ENCODE assay signal across 8 mouse cellular contexts in the genomic region with DNA sequence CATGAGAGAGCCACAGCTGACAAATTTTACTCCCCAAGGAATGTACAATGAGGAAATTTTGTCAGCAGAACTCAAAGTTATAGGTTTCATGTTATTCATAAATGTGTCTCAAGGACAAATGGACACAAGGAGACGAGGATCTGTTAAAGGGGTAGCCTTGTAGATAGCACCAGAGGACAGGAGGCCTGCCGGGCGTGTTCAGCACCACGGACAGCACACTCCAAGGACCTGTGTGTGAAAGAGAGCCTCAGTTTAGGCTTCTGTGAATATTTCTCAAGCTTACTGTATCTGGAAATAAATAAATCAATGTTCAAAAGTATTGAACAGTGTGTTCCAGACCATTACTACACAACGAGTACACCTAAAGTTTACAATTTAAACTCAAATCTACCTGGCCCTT.
DNase-seq lines count a peak whose midpoint lies in the region; ATAC-seq lines count a peak whose summit lies in the region.

No protein-coding gene starts in this region.

- ATAC-seq in hindbrain, embryonic 14.5 days (ENCODE audit: low FRiP score) = no peak; the same call in 1 of the 2 replicates
- no peak for ATAC-seq in hindbrain, embryonic 12.5 days (ENCODE audit: low FRiP score)
- peak; percentile 79; the same call in 1 of the 2 replicates for ATAC-seq in kidney, embryonic 16.5 days (ENCODE audit: low FRiP score, low TSS enrichment)
- ATAC-seq in inflammation-experienced regulatory T-cells, adult 6 months = no peak

- H3K27ac ChIP-seq in hindbrain, embryonic 14.5 days = no peak overlapping the region
- H3K27ac ChIP-seq in hindbrain, embryonic 12.5 days = no peak overlapping the region
- H3K27ac ChIP-seq in kidney, embryonic 16.5 days (ENCODE audit: low read length) = no peak overlapping the region

- H3K9ac ChIP-seq in hindbrain, embryonic 14.5 days = no peak overlapping the region
- no peak overlapping the region for H3K9ac ChIP-seq in hindbrain, embryonic 12.5 days
- H3K9ac ChIP-seq in kidney, embryonic 16.5 days (replicated peaks; ENCODE audit: low read length) = no peak overlapping the region

- H3K4me1 ChIP-seq in hindbrain, embryonic 14.5 days (replicated peaks; ENCODE audit: control insufficient read depth, insufficient read depth, low read length) = no peaks in the 10 kb centered on the region
- H3K4me1 ChIP-seq in hindbrain, embryonic 12.5 days = no peaks in the 10 kb centered on the region
- no peaks in the 10 kb centered on the region for H3K4me1 ChIP-seq in kidney, embryonic 16.5 days (ENCODE audit: insufficient read depth, low read length)

- no peak overlapping the region for H3K4me3 ChIP-seq in hindbrain, embryonic 14.5 days (replicated peaks; ENCODE audit: low read length)
- no peak overlapping the region for H3K4me3 ChIP-seq in hindbrain, embryonic 12.5 days
- no peak overlapping the region for H3K4me3 ChIP-seq in kidney, embryonic 16.5 days (ENCODE audit: low read length)

- peak; percentile 39 for DNase-seq in hindbrain, embryonic 14.5 days (ENCODE audit: low spot score)
- DNase-seq in urinary bladder, postnatal 25 days (ENCODE audit: low spot score) = peak; percentile 4
- no peak for DNase-seq in urinary bladder, postnatal 36 days (ENCODE audit: low spot score in 2 of 2)
- DNase-seq in spleen, adult 12 weeks (ENCODE audit: low spot score) = no peak
- DNase-seq in gastrocnemius, adult 8-10 months (ENCODE audit: low spot score in 2 of 2) = no peak

- no peaks in the 10 kb centered on the region for H3K36me3 ChIP-seq in hindbrain, embryonic 14.5 days (replicated peaks; ENCODE audit: control insufficient read depth, insufficient read depth)
- no peaks in the 10 kb centered on the region for H3K36me3 ChIP-seq in hindbrain, embryonic 12.5 days
- no peaks in the 10 kb centered on the region for H3K36me3 ChIP-seq in kidney, embryonic 16.5 days (ENCODE audit: insufficient read depth, low read length)

- no peaks in the 10 kb centered on the region for H3K9me3 ChIP-seq in hindbrain, embryonic 14.5 days (ENCODE audit: control insufficient read depth, low read length)
- H3K9me3 ChIP-seq in hindbrain, embryonic 12.5 days (replicated peaks) = no peaks in the 10 kb centered on the region
- H3K9me3 ChIP-seq in kidney, embryonic 16.5 days (ENCODE audit: low read length) = no peaks in the 10 kb centered on the region

- WGBS in hindbrain, embryonic 14.5 days = 53% methylated on average over 5 of the region's 5 CpGs
- 44% methylated on average over 5 of the region's 5 CpGs for WGBS in hindbrain, embryonic 12.5 days
- WGBS in kidney, embryonic 16.5 days = 30% methylated on average over 5 of the region's 5 CpGs

- no peak overlapping the region for H3K4me2 ChIP-seq in hindbrain, embryonic 14.5 days (replicated peaks)
- H3K4me2 ChIP-seq in hindbrain, embryonic 12.5 days (replicated peaks) = no peak overlapping the region
- no peak overlapping the region for H3K4me2 ChIP-seq in kidney, embryonic 16.5 days (replicated peaks; ENCODE audit: low read depth, low read length)

- H3K27me3 ChIP-seq in hindbrain, embryonic 14.5 days (ENCODE audit: control insufficient read depth, insufficient read depth, low read length) = no peaks in the 10 kb centered on the region
- H3K27me3 ChIP-seq in hindbrain, embryonic 12.5 days = no peaks in the 10 kb centered on the region
- no peaks in the 10 kb centered on the region for H3K27me3 ChIP-seq in kidney, embryonic 16.5 days (ENCODE audit: insufficient read depth, low read length)

Comparison
In these comparisons a context has a peak if more than half of its experiments do, and no peak if none do; other contexts are left out.
1. DNase-seq: peak in hindbrain, embryonic 14.5 days (single experiment) and urinary bladder, postnatal 25 days (single experiment); none in urinary bladder, postnatal 36 days (0 of 2), spleen, adult 12 weeks (single experiment) and gastrocnemius, adult 8-10 months (0 of 2).